Mouse (Mus musculus) telencephalon, adult 2 months (tissue): ENCODE measurements around the gene Luzp1.

ENCODE experiments used
- DNase-seq: peaks from one replicate; pipeline ENCODE4 v3.0.0-alpha.2; 2011; ENCODE audit warnings: low read depth, low spot score

Gene Luzp1

DNA sequence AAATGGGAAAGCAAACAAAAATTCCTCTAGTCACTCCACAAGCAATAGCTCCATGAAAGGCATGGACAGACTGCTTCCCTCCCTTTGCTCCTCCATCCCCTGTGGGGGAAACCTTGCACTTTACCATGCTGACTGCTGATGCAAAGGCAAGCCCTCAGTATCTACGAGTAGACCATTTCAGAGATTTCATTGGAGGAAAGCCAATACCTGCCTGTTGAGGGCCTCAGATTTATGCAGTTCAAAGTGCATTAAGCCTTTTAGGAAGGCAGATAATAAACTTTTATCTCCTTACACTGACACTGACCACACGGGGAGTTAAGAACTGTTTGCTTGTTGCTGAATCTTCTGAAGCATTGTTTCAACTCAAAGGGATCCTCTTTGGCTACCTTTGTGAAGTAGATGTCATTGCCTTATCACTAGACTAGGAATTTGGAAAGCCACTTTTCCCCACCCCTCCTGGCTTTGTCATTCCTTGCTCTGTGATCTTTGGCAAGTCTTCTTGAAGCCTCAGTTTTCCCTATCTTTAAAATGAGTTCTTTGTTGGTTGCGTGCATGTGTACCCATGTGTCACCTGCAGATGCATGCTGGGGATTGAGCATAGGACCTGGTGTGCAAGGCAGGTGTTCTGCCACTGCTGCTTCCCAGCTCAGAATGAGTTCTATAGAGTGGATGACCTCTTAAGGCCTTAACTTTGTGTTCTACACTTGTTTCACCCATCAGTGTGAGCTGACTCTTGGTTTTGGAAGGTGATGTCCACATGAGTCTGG is 76.9 kb downstream of the Luzp1 start:
- no peak for DNase-seq

- peak; percentile 34 for DNase-seq
Measured at GRCm38 (mm10) chr4:136547721-136548120, 78.2 kb downstream of the Luzp1 start.

GRCm38 (mm10) chr4:136548381-136548801 is 78.8 kb downstream of the Luzp1 start:
- no peak for DNase-seq

DNA sequence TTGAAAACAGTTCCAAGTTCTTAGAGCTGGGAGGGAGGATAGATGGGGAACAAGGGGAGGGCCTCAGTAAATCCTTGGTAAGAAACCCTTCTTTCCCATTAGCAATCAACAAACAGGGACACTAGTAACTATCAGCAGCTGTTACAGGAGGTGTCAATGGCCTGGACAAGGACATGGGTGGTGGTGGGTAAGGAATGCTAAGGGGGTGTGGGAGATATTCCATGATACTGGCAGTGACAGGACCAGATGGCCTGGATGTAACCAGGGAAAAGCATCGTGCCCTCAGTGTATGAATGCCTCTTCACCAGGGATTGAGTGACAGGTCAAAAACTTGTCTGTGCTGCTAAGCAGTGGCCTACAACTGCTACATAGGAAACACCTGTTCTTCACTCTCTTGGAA is 83.5 kb downstream of the Luzp1 start:
- DNase-seq: no peak

DNA sequence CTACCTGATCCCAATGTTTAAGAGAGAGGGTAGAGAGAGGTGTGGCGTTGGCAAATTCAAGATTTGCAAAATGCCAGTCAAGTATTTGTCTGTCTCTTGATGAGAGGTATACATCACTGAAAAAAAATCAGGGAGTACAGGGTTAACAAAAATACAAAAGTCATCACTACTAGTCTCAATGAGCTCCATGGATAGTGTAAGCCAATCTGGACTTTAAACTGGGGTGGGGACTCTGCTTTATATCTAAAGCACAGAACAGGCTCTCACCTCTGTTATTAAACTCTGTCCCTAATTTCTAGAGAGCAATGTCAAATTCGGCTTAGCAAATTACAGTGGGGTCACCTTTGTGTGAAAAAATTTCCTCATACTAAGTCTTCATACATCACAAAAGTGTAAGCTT is 88.1 kb downstream of the Luzp1 start:
- no peak for DNase-seq

DNA sequence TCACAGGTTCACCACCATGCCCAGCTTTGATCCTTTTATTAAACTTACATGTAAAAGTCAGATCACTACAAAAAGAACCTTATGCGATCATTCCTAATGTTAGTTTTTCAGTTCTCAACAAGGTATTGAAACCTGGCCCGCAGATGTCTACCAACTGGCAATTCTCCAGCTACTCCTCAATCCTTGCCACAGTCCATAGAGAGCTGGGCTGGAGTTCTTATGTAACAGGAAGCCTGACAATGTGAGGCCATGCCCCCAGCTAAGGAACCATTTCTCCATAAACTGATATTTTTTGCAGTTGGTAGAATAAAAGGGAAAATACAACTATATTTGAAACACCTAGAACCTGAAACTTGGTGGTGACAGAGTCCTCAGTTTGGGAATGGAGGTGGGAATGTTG is 90.1 kb downstream of the Luzp1 start:
- DNase-seq: no peak

DNA sequence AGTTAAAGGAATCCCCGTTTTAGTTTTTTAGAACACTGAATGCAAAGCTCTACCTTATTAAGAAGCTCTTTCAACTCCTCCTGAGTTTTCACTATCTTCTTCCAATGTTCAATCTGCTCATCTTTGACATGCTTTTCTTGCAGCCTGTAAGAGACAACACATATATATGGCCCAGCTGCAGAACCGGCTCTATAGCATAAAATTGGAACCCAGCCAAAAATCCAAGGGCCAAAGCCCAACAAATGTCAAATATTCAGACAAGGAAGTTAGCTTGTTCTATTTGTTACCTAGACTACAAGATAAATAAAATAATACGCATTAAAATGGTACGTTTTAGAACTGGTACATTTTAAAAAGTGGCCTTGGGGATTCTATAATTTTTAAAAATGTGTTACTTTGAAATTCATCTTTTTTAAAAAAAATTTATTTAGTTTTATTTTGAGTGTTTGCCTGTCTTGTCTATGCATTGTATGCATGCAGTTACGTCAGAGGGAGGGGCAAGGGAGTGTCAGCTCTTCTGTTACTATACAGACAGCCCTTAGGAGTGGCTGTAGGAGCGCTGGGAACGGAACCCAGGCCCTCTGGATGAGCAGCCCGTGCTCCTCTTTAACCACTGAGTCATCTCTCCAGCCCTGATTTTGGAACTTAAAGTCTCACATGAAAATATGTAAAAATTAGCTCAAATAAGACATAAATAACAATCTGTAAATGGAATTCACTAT is 90.9 kb downstream of the Luzp1 start:
- no peak for DNase-seq

DNA sequence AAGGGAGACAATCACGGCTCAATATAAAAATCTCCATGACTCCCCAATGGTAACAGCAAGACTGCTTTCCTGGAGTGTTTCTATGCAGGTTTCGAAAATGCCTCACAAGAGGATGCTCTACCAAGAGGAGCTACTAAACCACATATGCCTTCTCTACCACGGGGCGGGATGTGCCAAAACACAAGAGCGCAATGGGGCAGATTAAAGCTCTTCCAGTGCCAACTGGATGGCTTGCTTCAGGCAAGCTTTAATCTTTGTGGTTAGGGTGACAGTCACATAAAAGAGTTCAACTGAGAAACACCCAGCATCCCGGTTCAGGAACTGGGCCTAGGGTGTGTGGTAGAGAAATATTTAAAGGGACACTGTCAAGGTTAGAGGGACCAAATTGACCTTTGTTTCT is 93.2 kb downstream of the Luzp1 start:
- no peak for DNase-seq

DNA sequence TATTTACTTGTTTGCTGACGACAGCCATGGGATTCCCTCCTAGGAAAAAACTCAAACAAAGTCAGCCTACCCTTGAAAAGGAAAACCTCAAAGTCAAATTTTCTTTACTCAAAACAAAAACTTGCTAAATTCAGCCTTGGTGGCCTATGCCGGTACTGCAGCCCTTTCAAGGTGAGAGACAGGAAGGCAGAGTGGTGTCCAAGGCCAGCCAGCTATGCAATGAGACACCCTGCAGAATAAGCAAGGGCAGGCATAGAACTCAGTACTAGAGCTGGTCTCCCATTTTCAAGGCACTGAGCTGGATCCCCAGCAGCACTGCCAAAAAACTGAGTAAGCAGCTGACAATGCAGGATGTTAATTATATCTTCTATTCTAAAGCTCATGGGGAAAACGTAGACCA is 99.1 kb downstream of the Luzp1 start:
- no peak for DNase-seq

DNA sequence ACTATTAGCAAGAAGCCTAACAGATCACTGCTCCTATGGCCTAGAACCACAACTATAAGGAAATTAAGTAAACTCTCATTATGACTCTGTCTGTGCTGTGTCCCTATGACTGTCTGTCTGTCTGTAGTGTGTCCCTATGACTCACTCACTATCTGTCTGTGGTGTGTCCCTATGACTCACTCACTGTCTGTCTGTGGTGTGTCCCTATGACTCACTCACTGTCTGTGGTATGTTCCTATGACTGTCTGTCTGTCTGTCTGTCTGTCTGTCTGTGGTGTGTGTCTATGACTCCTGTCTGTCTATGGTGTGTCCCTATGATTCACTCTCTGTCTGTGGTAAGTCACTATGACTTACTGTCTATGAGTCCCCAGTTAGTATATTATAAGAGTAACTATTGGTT is 100.4 kb downstream of the Luzp1 start:
- DNase-seq: no peak

GRCm38 (mm10) chr4:136581885-136582284 is 112.3 kb downstream of the Luzp1 start:
- no peak for DNase-seq

GRCm38 (mm10) chr4:136587221-136587827 is 117.8 kb downstream of the Luzp1 start:
- no peak for DNase-seq

GRCm38 (mm10) chr4:136588003-136588402 is 118.4 kb downstream of the Luzp1 start:
- DNase-seq: no peak

- DNase-seq: no peak
Measured at GRCm38 (mm10) chr4:136592111-136592510, 122.5 kb downstream of the Luzp1 start.

DNA sequence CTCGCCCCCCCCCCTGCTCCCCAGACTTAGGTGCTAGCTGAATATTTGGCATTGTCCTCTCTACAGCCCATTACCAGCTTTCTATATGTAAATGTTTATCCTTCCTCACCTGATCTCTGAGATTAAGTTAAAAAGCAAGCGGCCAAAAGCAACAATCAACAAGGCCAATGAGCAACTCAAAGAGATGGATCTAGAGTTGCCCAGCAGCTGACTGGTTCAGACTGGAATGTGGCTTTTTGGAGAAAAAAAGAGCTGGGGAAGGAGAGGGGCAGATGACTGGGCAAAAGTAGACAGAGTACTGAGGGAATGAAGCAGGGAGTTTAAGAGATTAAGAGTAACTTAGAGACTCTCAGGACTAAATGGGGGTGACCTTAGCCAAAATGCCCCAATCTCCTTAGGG is 124.4 kb downstream of the Luzp1 start:
- DNase-seq: no peak

GRCm38 (mm10) chr4:136595221-136595620 is 125.7 kb downstream of the Luzp1 start:
- no peak for DNase-seq

DNA sequence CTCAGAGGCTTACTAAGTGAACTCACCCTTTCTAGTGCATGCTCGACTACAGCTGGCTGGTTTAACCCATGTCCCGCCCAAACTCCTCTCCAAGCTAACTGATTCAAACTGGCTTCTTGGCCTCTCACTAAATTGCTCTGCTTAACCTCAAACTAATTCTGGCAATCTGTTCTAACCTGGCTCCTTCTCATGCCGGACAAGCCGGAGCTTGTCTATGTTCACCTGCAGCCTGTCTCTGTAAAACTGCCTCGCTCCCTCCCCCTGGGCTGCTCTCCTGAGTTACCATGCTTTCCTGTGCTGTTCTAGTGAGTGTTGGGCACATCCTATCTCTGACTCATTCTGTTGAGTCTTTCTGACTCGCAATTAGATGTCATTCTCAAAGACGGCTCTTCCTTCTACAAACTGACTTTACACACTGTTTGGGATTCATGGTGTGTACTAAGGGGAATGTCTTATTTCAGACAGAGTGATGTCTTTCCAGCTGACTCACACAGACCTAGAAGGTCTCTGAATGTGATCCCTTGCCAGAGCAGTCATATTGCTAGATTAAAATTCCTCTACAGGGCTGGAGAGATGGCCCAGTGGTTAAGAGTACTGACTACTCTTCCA is 128.8 kb downstream of the Luzp1 start:
- no peak for DNase-seq

GRCm38 (mm10) chr4:136599869-136600268 is 130.3 kb downstream of the Luzp1 start:
- DNase-seq: no peak

GRCm38 (mm10) chr4:136600536-136600935 is 131.0 kb downstream of the Luzp1 start:
- DNase-seq: no peak

- no peak for DNase-seq
Measured at GRCm38 (mm10) chr4:136601476-136601875, 131.9 kb downstream of the Luzp1 start.

DNA sequence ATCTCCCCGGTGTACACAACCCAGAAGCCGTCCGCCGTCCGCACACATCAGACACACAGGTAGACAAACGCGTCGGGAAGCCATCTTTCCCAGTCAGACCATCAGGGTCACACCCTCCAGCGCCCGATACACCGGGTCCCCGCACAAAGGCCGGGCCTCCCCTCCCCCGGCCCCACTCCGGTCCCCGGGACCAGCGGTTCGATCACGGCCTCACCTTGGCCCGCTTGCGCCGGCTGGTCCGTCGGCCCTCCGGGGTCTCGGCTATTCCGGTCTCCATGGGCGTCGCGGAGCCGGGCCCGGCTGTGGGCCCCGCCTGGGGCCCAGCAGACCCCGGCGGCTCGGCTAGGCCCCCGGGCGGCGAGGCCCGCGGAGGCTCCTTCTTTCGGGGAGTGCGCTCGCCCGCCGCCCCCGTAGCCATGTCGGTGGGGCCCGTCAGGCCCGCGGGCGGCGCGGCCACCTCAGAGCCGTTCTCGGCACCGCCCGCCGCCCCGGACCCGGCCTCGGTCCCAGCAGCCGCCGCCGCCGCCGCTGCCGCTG is 132.5 kb downstream of the Luzp1 start:
- DNase-seq: no peak

- peak; percentile 93 for DNase-seq
Measured at GRCm38 (mm10) chr4:136602568-136602967, 133.0 kb downstream of the Luzp1 start, which contains the start of gene Kdm1a. Gene Kdm1a (minus strand): TSS chr4:136602723.
